Mouse (Mus musculus): Measurements from ENCODE around the gene Tsku. TPM values are rescaled to one million over a fixed set of nuclear protein-coding genes. Genes with fewer than 3 reads are reported as not detected.
A peak's percentile ranks its signal among the peaks of the same experiment; 100 is the strongest.

The Tsku gene
- polyA plus RNA-seq (2012; fragmentation: generic; extraction: Trizol), result 8.4 TPM

DNA sequence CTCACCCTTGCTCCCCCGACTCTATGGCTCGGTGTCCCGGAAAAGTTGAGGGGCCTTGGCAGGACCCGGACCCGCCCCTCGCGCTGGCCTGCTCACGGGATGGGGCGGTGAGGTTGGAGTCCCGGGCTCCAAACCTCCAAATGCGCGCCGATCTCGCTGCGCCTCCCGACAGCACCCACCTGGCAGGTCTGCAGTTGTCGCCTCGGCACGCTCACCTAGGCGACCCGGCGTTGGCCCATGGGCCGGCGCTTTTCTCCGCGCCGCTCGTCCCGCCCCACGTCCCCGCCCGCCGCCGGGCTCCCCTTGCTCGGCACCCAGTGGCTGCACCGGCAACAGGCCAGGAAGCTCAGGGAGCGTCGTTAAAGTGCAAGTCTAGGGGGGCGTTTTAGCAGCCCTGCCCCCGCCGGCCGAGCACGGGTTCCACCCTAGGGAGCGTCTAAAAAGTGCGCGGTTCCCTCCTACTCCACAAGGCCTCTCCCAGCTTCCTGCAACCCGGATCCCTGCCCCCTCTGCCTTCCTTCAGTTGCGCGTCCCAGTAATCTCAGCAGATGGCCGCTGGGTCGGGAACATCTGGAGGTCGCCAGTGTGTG, at the start of gene Tsku:
Gene Tsku (minus strand): TSS at position 266 of the 590 bp plus-strand sequence.
- Histone ChIP-seq H3K4me3 (peak within 1 kb of the TSS; percentile 82), H3K36me3 (ENCODE audit: control insufficient read depth, insufficient read depth) (no peaks in the 10 kb centered on the region), H3K27me3 (ENCODE audit: control insufficient read depth, insufficient read depth, insufficient read length) (no peaks in the 10 kb centered on the region), H3K4me2 (ENCODE audit: low read depth) (peak within 1 kb of the TSS; percentile 93), H3K79me2 (ENCODE audit: control insufficient read depth, insufficient read depth) (peaks cover 22% of the 10 kb centered on the region), H3ac (ENCODE audit: control insufficient read depth, insufficient read length) (peak within 1 kb of the TSS; percentile 50)
- TF ChIP-seq MAX (IDR thresholded peaks at IDR 0.05; ENCODE audit: low read depth) (no peak), POLR2AphosphoS2 (IDR thresholded peaks at IDR 0.05; ENCODE audit: insufficient read length, low read depth) (peak; percentile 33), USF1 (IDR thresholded peaks at IDR 0.05; ENCODE audit: low read depth) (no peak), MYOD1 (IDR thresholded peaks at IDR 0.05; ENCODE audit: control insufficient read depth in 1 of 3, insufficient read length in 2 of 3, low read depth in 2 of 3) (peak in 1 of 3 experiments; percentile 18), POLR2A (IDR thresholded peaks at IDR 0.05; ENCODE audit: insufficient read length, low read depth) (peak; percentile 72), TCF12 (IDR thresholded peaks at IDR 0.05; ENCODE audit: insufficient read depth, poor library complexity, severe bottlenecking) (no peak), E2F4 (IDR thresholded peaks at IDR 0.05; ENCODE audit: insufficient read depth) (no peak)

DNA sequence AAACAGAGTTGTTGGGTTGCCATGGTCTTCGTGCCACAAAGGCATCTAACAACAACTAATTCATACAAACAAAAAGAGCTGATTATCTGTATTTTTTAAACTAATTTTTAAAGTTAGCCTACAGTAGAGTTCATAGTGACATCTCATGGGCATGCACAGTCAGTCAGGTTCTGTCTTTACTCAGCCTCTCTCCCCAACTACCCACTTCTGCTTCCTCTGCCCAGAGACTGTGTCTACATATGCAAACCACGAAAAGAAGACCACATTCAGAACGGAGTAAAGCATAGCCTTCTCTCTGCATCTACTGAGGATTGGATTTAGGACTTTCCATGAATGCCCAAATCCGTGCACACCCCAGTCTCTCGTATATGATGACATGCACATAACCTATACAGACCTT, 46.5 kb upstream of the Tsku start:
- H3K4me3 ChIP-seq, result no peak overlapping the region
- H3K27me3 ChIP-seq (ENCODE audit: control insufficient read depth, insufficient read depth, insufficient read length), result no peaks in the 10 kb centered on the region
- no peaks in the 10 kb centered on the region for H3K36me3 ChIP-seq (ENCODE audit: control insufficient read depth, insufficient read depth)
- no peak overlapping the region for H3K4me2 ChIP-seq (ENCODE audit: low read depth)
- TF ChIP-seq TCF12 (IDR thresholded peaks at IDR 0.05; ENCODE audit: insufficient read depth, poor library complexity, severe bottlenecking), result no peak
- TF ChIP-seq SRF (IDR thresholded peaks at IDR 0.05; ENCODE audit: control insufficient read depth, insufficient read length, low read depth), result no peak
- TF ChIP-seq MYOD1 (IDR thresholded peaks at IDR 0.05; ENCODE audit: control insufficient read depth in 1 of 3, insufficient read length in 2 of 3, low read depth in 2 of 3), result no peak
- no peak for TF ChIP-seq MAX (IDR thresholded peaks at IDR 0.05; ENCODE audit: low read depth)
- TF ChIP-seq MYOG (IDR thresholded peaks at IDR 0.05; ENCODE audit: control insufficient read depth in 1 of 3, insufficient read depth in 1 of 3, insufficient read length in 2 of 3, low read depth in 2 of 3), result no peak
- TF ChIP-seq TCF3 (IDR thresholded peaks at IDR 0.05; ENCODE audit: insufficient read length, low read depth), result no peak
- TF ChIP-seq USF1 (IDR thresholded peaks at IDR 0.05; ENCODE audit: low read depth), result no peak
- H3ac ChIP-seq (ENCODE audit: control insufficient read depth, insufficient read length), result no peak overlapping the region
- H3K79me2 ChIP-seq (ENCODE audit: control insufficient read depth, insufficient read depth), result no peaks in the 10 kb centered on the region

DNA sequence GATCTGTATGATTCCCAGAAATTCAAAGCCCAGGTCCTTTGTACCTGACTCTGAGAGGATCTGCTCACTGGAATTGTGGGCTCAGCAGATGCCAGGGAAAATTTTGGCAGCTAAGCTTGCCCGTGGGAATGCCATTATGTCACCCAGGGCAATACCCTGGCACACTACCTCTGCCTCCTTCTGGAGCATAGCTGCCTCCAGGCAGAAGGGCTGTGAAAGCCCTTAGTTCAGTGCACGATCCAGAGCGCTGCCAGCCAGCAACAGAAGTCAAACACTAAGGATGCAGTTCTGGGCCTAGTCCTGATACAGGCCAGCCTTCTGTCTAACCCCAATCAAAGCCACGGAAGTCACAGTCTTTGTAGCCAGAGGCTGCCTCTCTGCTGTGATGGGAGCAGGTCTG, 42.9 kb upstream of the Tsku start:
- no peak for TF ChIP-seq MAX (IDR thresholded peaks at IDR 0.05; ENCODE audit: low read depth)
- no peak for TF ChIP-seq MYOD1 (IDR thresholded peaks at IDR 0.05; ENCODE audit: control insufficient read depth in 1 of 3, insufficient read length in 2 of 3, low read depth in 2 of 3)
- no peak for TF ChIP-seq CEBPB (IDR thresholded peaks at IDR 0.05; ENCODE audit: insufficient read depth, poor library complexity, severe bottlenecking)
- TF ChIP-seq TCF12 (IDR thresholded peaks at IDR 0.05; ENCODE audit: insufficient read depth, poor library complexity, severe bottlenecking), result no peak
- no peak for TF ChIP-seq E2F4 (IDR thresholded peaks at IDR 0.05; ENCODE audit: insufficient read depth)
- TF ChIP-seq TCF3 (IDR thresholded peaks at IDR 0.05; ENCODE audit: insufficient read length, low read depth), result no peak
- TF ChIP-seq SRF (IDR thresholded peaks at IDR 0.05; ENCODE audit: control insufficient read depth, insufficient read length, low read depth), result no peak
- no peak for TF ChIP-seq REST (IDR thresholded peaks at IDR 0.05; ENCODE audit: insufficient read depth, insufficient read length)
- Histone ChIP-seq H3K79me2 (ENCODE audit: control insufficient read depth, insufficient read depth) (no peaks in the 10 kb centered on the region), H3K4me3 (no peak overlapping the region), H3K27me3 (ENCODE audit: control insufficient read depth, insufficient read depth, insufficient read length) (no peaks in the 10 kb centered on the region), H3K4me2 (ENCODE audit: low read depth) (no peak overlapping the region), H3K36me3 (ENCODE audit: control insufficient read depth, insufficient read depth) (no peaks in the 10 kb centered on the region), H3ac (ENCODE audit: control insufficient read depth, insufficient read length) (no peak overlapping the region)

DNA sequence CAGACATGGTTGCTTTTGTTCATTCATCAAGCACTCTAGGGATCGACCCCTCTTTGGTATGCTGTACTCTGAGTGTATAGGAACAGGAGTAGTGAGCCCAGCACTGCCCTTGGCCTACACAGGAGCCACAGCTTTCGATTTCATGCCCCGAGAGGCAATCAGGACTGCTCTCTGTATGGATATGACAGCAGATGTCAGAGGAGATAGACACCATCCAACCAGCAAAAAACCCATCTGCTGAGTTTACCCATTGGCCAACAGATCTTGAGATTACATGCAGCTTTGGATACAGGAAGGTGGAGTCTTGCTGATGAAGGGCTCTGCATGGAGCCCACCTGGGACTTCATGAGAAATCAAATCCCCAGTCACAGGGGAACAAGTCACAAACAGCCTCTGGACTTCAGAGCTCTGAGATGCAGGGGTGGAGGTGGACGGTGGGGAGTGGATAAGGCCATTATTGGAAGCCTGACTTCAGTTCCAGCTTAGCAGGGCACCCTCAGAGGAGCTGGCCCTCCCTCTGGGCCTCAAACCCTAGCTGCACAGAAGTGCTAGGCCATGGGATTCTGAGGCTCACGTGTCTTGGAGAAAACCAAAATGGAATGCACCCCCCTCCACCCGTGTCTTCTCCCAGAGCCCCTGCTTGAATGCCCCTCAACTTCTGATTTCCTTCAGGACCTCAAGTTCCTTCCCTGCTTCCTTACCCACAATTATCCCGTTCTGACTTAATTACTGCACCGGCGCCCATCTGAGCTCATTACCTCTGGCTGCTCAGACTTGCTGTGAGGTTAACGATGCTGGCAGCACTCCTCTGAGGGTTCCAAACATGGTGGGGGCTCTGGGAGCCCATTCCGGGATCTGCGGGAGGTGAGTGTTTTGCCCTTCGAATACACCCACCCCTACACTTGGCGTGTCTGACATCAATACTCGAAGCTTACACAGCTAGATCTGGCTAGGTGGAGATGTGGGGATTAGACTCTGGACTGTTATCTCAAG, 41.8 kb upstream of the Tsku start:
- TF ChIP-seq REST (IDR thresholded peaks at IDR 0.05; ENCODE audit: insufficient read depth, insufficient read length) (no peak), TCF12 (IDR thresholded peaks at IDR 0.05; ENCODE audit: insufficient read depth, poor library complexity, severe bottlenecking) (no peak)
- H3ac ChIP-seq (ENCODE audit: control insufficient read depth, insufficient read length), result no peak overlapping the region
- H3K4me2 ChIP-seq (ENCODE audit: low read depth), result no peak overlapping the region
- H3K4me3 ChIP-seq, result no peak overlapping the region
- no peaks in the 10 kb centered on the region for H3K36me3 ChIP-seq (ENCODE audit: control insufficient read depth, insufficient read depth)
- H3K79me2 ChIP-seq (ENCODE audit: control insufficient read depth, insufficient read depth), result no peaks in the 10 kb centered on the region
- no peaks in the 10 kb centered on the region for H3K27me3 ChIP-seq (ENCODE audit: control insufficient read depth, insufficient read depth, insufficient read length)

DNA sequence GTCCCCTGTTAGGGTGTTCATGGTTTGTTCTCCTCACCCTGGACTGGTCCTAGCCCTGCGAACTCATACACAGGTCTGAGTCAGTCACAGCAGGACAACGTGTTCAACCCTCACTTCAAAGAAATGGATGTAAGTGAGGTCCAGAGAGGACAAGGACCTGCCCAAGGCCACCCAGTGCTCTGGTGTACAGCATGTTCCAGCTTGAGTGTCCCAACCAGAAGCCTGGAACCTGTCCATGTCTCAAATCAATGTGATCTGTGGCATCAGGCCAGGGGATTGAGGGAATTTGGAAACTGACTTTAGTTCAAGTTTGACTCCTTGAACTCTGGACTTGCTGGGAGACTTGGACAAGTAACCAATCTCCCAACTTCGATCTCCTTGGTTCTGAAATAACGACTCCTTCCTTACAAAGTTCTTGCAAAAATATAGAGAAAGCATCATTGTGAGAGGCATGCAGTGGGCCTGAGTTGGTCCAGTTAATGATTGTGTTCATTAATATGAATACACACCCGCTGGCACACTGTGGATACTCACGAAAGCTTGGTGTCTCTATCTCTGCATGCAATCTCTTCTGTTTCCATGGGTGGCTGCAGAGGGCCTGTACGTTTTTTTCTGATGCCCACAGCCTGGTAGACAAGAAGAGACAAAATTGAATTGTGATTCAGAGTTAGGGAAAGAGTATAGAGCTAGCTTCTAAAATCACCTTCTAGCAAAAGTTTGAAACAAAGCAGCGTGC, 31.5 kb upstream of the Tsku start:
- Histone ChIP-seq H3K79me2 (ENCODE audit: control insufficient read depth, insufficient read depth) (no peaks in the 10 kb centered on the region), H3K4me2 (ENCODE audit: low read depth) (peak overlapping the region; percentile 73), H3ac (ENCODE audit: control insufficient read depth, insufficient read length) (no peak overlapping the region), H3K4me3 (no peak overlapping the region), H3K36me3 (ENCODE audit: control insufficient read depth, insufficient read depth) (no peaks in the 10 kb centered on the region), H3K27me3 (ENCODE audit: control insufficient read depth, insufficient read depth, insufficient read length) (no peaks in the 10 kb centered on the region)
- TF ChIP-seq USF1 (IDR thresholded peaks at IDR 0.05; ENCODE audit: low read depth) (no peak), POLR2A (IDR thresholded peaks at IDR 0.05; ENCODE audit: insufficient read length, low read depth) (no peak), MYOG (IDR thresholded peaks at IDR 0.05; ENCODE audit: control insufficient read depth in 1 of 3, insufficient read depth in 1 of 3, insufficient read length in 2 of 3, low read depth in 2 of 3) (no peak), POLR2AphosphoS2 (IDR thresholded peaks at IDR 0.05; ENCODE audit: insufficient read length, low read depth) (no peak), MAX (IDR thresholded peaks at IDR 0.05; ENCODE audit: low read depth) (no peak), E2F4 (IDR thresholded peaks at IDR 0.05; ENCODE audit: insufficient read depth) (no peak), SRF (IDR thresholded peaks at IDR 0.05; ENCODE audit: control insufficient read depth, insufficient read length, low read depth) (no peak), TCF3 (IDR thresholded peaks at IDR 0.05; ENCODE audit: insufficient read length, low read depth) (no peak), CEBPB (IDR thresholded peaks at IDR 0.05; ENCODE audit: insufficient read depth, poor library complexity, severe bottlenecking) (no peak), REST (IDR thresholded peaks at IDR 0.05; ENCODE audit: insufficient read depth, insufficient read length) (no peak), MYOD1 (IDR thresholded peaks at IDR 0.05; ENCODE audit: control insufficient read depth in 1 of 3, insufficient read length in 2 of 3, low read depth in 2 of 3) (no peak), TCF12 (IDR thresholded peaks at IDR 0.05; ENCODE audit: insufficient read depth, poor library complexity, severe bottlenecking) (no peak)

Data from myocyte (in vitro differentiated cells).